Mouse (Mus musculus): ENCODE data around the gene Hoxa2.

DNA sequence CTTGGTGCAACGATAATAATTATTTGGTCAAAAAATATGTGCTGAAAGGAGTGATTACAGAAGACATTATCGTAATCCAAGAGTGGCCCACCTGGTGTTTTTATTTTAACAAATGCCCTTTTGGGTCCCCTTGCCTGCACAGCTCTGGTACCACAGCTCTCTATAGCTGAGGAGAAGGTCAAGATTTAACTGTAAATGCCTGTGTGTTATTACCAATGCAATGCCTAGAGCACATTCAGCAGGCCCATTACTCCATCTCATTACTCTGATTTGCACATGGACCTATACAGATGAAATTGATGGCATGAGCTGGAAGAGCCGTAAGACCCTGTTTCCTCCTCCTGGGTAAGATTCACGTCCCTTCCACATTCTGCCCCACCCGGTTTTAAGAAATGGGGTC is 25.5 kb downstream of the Hoxa2 start:
- no peak for TF ChIP-seq CTCF (IDR thresholded peaks at IDR 0.05; ENCODE audit: insufficient read depth, low read depth, low read length)
- no peak for TF ChIP-seq POLR2A (IDR thresholded peaks at IDR 0.05; ENCODE audit: insufficient read depth, low read depth, low read length)

Measured in olfactory bulb, adult 2 months (tissue).